Mouse (Mus musculus): ENCODE results near the gene 4933402E13Rik. TPM values are rescaled to one million over a fixed set of nuclear protein-coding genes. Genes with fewer than 3 reads are reported as not detected.

The 4933402E13Rik gene
- polyA plus RNA-seq (2012; rRNA removed) = not detected in 2 replicates

DNA sequence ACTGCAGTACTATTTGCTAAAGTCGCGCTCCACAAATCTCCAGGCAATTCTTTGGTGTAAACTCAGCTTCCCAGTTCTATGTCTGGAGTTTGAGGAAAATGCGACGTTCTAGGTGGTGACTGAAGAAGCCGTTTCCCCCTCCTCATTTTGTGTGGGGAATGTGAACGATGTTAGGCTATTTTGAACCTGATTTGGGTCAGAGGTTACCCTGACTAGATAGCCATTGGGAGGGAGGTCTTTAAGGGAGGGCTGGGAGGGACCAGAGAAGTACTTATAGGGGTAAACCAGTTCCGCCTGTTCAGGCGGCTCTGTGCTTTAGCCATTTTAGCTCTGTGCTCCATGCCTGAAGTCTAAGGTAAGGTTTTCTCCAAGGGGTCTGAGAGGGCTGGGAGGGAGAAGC lies at the start of gene 4933402E13Rik:
Gene 4933402E13Rik (plus strand): TSS at position 301 of the 400 bp plus-strand sequence.

Other genes with a start within 250 kb of the 4933402E13Rik start
- gene 4931400O07Rik, start 184.5 kb downstream of the 4933402E13Rik start, polyA plus RNA-seq (2012; rRNA removed) = not detected in 2 replicates

All from colon, adult 2 months (tissue).